Mouse (Mus musculus): Measurements from ENCODE around the gene Adamts12. TPM values are rescaled to one million over a fixed set of nuclear protein-coding genes. Genes with fewer than 3 reads are reported as not detected.

Adamts12 gene
- total and polyA plus RNA-seq, 3 experiments, result 0.03 to 0.12 (median 0.04) TPM

DNA sequence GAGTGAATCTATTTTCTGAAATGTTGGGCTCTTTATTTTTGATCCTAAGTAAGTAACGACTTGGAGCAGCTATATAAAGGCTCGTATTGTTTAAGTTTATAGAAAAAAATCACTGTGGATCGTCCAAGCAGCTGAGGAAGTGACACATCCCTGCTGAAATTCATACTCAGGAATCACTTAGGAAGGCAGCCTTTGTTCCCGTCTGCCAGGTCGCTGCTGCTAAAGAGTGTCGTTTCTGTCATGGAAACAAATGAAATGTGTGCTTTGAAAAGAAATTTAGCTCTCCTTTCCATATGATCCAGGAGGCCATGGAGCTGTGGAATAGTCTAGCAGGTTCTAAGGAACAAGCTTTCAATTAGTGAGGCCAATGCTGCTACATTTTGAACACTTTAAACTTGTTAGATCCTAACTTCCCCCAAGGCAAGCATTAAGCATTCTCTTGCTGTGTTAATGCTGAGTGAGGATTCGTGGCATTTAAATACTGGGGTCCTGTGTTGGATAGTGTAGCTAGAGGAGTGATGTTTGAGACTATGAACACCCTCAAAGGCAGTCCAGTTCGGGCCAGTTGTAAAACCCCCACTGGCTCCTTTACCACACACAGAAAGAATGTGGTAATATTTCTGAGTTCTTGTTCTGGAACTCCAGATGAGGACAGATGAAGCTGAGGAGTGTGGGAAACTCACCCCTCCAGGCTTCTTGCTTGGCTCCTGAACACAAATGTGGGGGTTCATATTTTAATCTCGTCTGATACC, 19.8 kb downstream of the Adamts12 start:
- in situ Hi-C loops (cut with MboI; ENCODE audit: low pct_ligation_motif_present, low pct_unique_long_range_greater_than_20kb, low sequenced_read_pairs), result no loop called here
- TF ChIP-seq ETS1 (conservative IDR thresholded peaks at IDR 0.05; ENCODE audit: low read depth, low read length), result no peak
- TF ChIP-seq UBTF (IDR thresholded peaks at IDR 0.05; ENCODE audit: low read depth, low read length), result no peak
- no peak for TF ChIP-seq IRF4 (IDR thresholded peaks at IDR 0.05; ENCODE audit: low read depth, low read length)
- no peak for TF ChIP-seq CHD2 (IDR thresholded peaks at IDR 0.05; ENCODE audit: low read length)
- TF ChIP-seq JUND (conservative IDR thresholded peaks at IDR 0.05; ENCODE audit: low read depth, low read length), result no peak
- no peak for TF ChIP-seq USF2 (conservative IDR thresholded peaks at IDR 0.05; ENCODE audit: low read depth, low read length)
- TF ChIP-seq SMC3 (IDR thresholded peaks at IDR 0.05; ENCODE audit: low read depth, low read length), result no peak
- TF ChIP-seq EP300 (IDR thresholded peaks at IDR 0.05; ENCODE audit: low read length), result no peak
- TF ChIP-seq MYC (IDR thresholded peaks at IDR 0.05; ENCODE audit: low read depth, low read length), result no peak
- TF ChIP-seq POLR2A (IDR thresholded peaks at IDR 0.05; ENCODE audit: low read depth, low read length), result no peak
- TF ChIP-seq JUN (IDR thresholded peaks at IDR 0.05; ENCODE audit: insufficient read depth, low read depth, low read length), result no peak
- no peak for TF ChIP-seq NELFE (IDR thresholded peaks at IDR 0.05; ENCODE audit: low read depth, low read length)
- no peak for TF ChIP-seq CHD1 (IDR thresholded peaks at IDR 0.05; ENCODE audit: low read depth, low read length)
- no peak overlapping the region for H3K4me2 ChIP-seq (ENCODE audit: insufficient read depth, low read depth, poor library complexity, severe bottlenecking)

DNA sequence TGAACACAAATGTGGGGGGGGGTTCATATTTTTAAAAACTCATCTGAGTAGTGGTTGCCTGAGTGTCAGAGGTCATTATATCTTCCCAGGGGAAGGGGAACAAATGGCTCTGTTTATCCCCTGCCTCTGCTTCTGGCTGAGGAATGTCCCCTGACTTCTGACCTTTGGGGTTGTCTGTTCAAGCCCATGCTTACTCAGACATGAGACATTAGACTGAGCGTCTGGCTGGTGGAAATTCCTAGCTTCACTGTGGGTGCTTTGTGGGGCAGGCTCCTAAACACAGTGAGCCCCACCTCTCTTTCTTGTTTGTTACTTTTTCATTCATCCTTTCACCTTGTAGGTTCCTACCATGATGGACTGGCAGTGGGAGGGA, 20.4 kb downstream of the Adamts12 start:
- H3K4me3 ChIP-seq (replicated peaks in 1 of 3; ENCODE audit: low read depth in 2 of 3, low read length in 2 of 3, poor library complexity in 1 of 3), result no peak overlapping the region
- dilution Hi-C loops (cut with MboI; ENCODE audit: extremely low pct_ligation_motif_present, extremely low pct_unique_long_range_greater_than_20kb, low sequenced_read_pairs) (no loop called here), in situ Hi-C loops (cut with MboI; ENCODE audit: low pct_ligation_motif_present, low pct_unique_long_range_greater_than_20kb, low sequenced_read_pairs) (no loop called here)
- TF ChIP-seq JUN (IDR thresholded peaks at IDR 0.05; ENCODE audit: insufficient read depth, low read depth, low read length), result no peak
- no peak for TF ChIP-seq CHD1 (IDR thresholded peaks at IDR 0.05; ENCODE audit: low read depth, low read length)
- H3K9ac ChIP-seq (ENCODE audit: insufficient read depth, low read depth), result no peak overlapping the region
- no peak overlapping the region for H3K4me2 ChIP-seq (ENCODE audit: insufficient read depth, low read depth, poor library complexity, severe bottlenecking)
- H3K27me3 ChIP-seq (replicated peaks), result no peaks in the 10 kb centered on the region
- no peaks in the 10 kb centered on the region for H3K36me3 ChIP-seq (replicated peaks in 1 of 2; ENCODE audit: control insufficient read depth in 1 of 2, insufficient read depth in 1 of 2, low read length in 1 of 2)
- no peak overlapping the region for H3K27ac ChIP-seq (ENCODE audit: insufficient read depth, low read depth)
- H3K9me3 ChIP-seq (replicated peaks; ENCODE audit: low read length), result no peaks in the 10 kb centered on the region
- no peak for DNase-seq (ENCODE audit: extremely low read depth)
- no peaks in the 10 kb centered on the region for H3K79me2 ChIP-seq (replicated peaks; ENCODE audit: control insufficient read depth, extremely low read depth, insufficient read depth, poor library complexity, severe bottlenecking)
- 0 out of 4 replicates have a peak, but pooled peaks cover 0 to 3% of the 10 kb centered on the region in 2 experiments for H3K4me1 ChIP-seq (ENCODE audit: control insufficient read depth in 1 of 2, insufficient read depth in 2 of 2)

More for the DNA sequence above, 19.8 kb downstream of the Adamts12 start:
- DNase-seq (ENCODE audit: extremely low read depth), result no peak
- dilution Hi-C loops (cut with MboI; ENCODE audit: extremely low pct_ligation_motif_present, extremely low pct_unique_long_range_greater_than_20kb, low sequenced_read_pairs), result no loop called here
- H3K4me3 ChIP-seq (replicated peaks in 1 of 3; ENCODE audit: low read depth in 2 of 3, low read length in 2 of 3, poor library complexity in 1 of 3), result no peak overlapping the region
- H3K9ac ChIP-seq (ENCODE audit: insufficient read depth, low read depth), result no peak overlapping the region
- no peaks in the 10 kb centered on the region for H3K79me2 ChIP-seq (replicated peaks; ENCODE audit: control insufficient read depth, extremely low read depth, insufficient read depth, poor library complexity, severe bottlenecking)
- no peaks in the 10 kb centered on the region for H3K36me3 ChIP-seq (replicated peaks in 1 of 2; ENCODE audit: control insufficient read depth in 1 of 2, insufficient read depth in 1 of 2, low read length in 1 of 2)
- no peaks in the 10 kb centered on the region for H3K27me3 ChIP-seq (replicated peaks)
- no peak overlapping the region for H3K27ac ChIP-seq (ENCODE audit: insufficient read depth, low read depth)
- 0 out of 4 replicates have a peak, but pooled peaks cover 0 to under 1% of the 10 kb centered on the region in 2 experiments for H3K4me1 ChIP-seq (ENCODE audit: control insufficient read depth in 1 of 2, insufficient read depth in 2 of 2)
- no peaks in the 10 kb centered on the region for H3K9me3 ChIP-seq (replicated peaks; ENCODE audit: low read length)

DNA sequence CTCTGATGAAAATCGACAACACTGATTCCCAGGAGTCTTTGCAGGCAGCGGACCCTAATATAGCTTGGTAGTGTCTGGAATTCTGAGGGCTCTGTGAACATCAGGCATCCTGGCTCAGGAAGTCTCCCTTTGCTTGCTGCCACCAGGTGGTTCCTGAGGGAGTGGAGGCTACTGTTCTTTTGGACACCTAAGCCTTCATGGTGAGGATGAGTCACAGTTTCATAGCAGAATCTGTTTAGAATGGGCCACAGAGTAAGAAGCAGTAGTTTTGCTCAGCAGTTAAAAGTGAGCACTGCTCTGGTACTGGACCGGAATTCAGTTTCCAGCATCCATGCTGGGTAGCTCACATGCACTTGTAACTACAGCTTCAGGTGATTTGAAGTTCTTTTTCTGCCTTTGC, 24.9 kb downstream of the Adamts12 start:
- H3K36me3 ChIP-seq (replicated peaks in 1 of 2; ENCODE audit: control insufficient read depth in 1 of 2, insufficient read depth in 1 of 2, low read length in 1 of 2), result no peaks in the 10 kb centered on the region
- in situ Hi-C loops (cut with MboI; ENCODE audit: low pct_ligation_motif_present, low pct_unique_long_range_greater_than_20kb, low sequenced_read_pairs) (no loop called here), dilution Hi-C loops (cut with MboI; ENCODE audit: extremely low pct_ligation_motif_present, extremely low pct_unique_long_range_greater_than_20kb, low sequenced_read_pairs) (no loop called here)
- no peak for TF ChIP-seq CTCF (conservative IDR thresholded peaks at IDR 0.05 in 1 of 2, IDR thresholded peaks at IDR 0.05 in 1 of 2; ENCODE audit: low read depth in 2 of 2, low read length in 2 of 2)
- TF ChIP-seq ZMIZ1 (IDR thresholded peaks at IDR 0.05; ENCODE audit: low read depth, low read length), result no peak
- no peak for TF ChIP-seq IRF4 (IDR thresholded peaks at IDR 0.05; ENCODE audit: low read depth, low read length)
- TF ChIP-seq MAZ (IDR thresholded peaks at IDR 0.05; ENCODE audit: low read depth, low read length), result no peak
- no peak for TF ChIP-seq ZNF384 (IDR thresholded peaks at IDR 0.05; ENCODE audit: low read depth, low read length)
- no peak for TF ChIP-seq CHD2 (IDR thresholded peaks at IDR 0.05; ENCODE audit: low read length)
- no peak for TF ChIP-seq USF1 (IDR thresholded peaks at IDR 0.05; ENCODE audit: low read depth, low read length)
- no peak for TF ChIP-seq NRF1 (IDR thresholded peaks at IDR 0.05; ENCODE audit: low read depth, low read length)
- TF ChIP-seq USF2 (conservative IDR thresholded peaks at IDR 0.05; ENCODE audit: low read depth, low read length), result no peak
- no peak for TF ChIP-seq SIN3A (IDR thresholded peaks at IDR 0.05; ENCODE audit: low read length)
- no peak for TF ChIP-seq CHD1 (IDR thresholded peaks at IDR 0.05; ENCODE audit: low read depth, low read length)
- no peak for TF ChIP-seq RCOR1 (conservative IDR thresholded peaks at IDR 0.05; ENCODE audit: low read depth, low read length)
- no peak for TF ChIP-seq POLR2A (IDR thresholded peaks at IDR 0.05; ENCODE audit: low read depth, low read length)
- DNase-seq (ENCODE audit: extremely low read depth), result no peak
- H3K4me2 ChIP-seq (ENCODE audit: insufficient read depth, low read depth, poor library complexity, severe bottlenecking), result no peak overlapping the region
- H3K9ac ChIP-seq (ENCODE audit: insufficient read depth, low read depth), result no peak overlapping the region
- H3K79me2 ChIP-seq (replicated peaks; ENCODE audit: control insufficient read depth, extremely low read depth, insufficient read depth, poor library complexity, severe bottlenecking), result no peaks in the 10 kb centered on the region
- H3K27me3 ChIP-seq (replicated peaks), result no peaks in the 10 kb centered on the region
- 0 out of 4 replicates have a peak, but pooled peaks cover 0 to 3% of the 10 kb centered on the region in 2 experiments for H3K4me1 ChIP-seq (ENCODE audit: control insufficient read depth in 1 of 2, insufficient read depth in 2 of 2)
- H3K4me3 ChIP-seq (replicated peaks in 1 of 3; ENCODE audit: low read depth in 2 of 3, low read length in 2 of 3, poor library complexity in 1 of 3), result no peak overlapping the region
- no peaks in the 10 kb centered on the region for H3K9me3 ChIP-seq (replicated peaks; ENCODE audit: low read length)
- H3K27ac ChIP-seq (ENCODE audit: insufficient read depth, low read depth), result no peak overlapping the region
